ENCODE assay signal across 19 mouse cellular contexts in genomic region chr11:56753699-56754098, GRCm38 (mm10).
DNase-seq lines count a peak whose midpoint lies in the region; ATAC-seq and TF ChIP-seq lines count a peak whose summit lies in the region.
"Had no signal": no experiment of that assay in that cellular context is flagged by ENCODE, and none has a peak within 500 bp of the region (broad histone marks: within the 10 kb centered on the region; RNA-seq: fewer than 3 reads in every experiment).

No protein-coding gene starts in this region.

- no peak for TF ChIP-seq CTCF in left cerebral cortex, adult 2 months (IDR thresholded peaks at IDR 0.05)

- peak; percentile 64; the same call in 1 of the 2 replicates for ATAC-seq in forebrain, embryonic 15.5 days (replicated peaks)
- ATAC-seq in forebrain, embryonic 12.5 days (ENCODE audit: low FRiP score): no peak
- ATAC-seq: intestine, embryonic 16.5 days; Patski had no signal

- H3K27me3 ChIP-seq in forebrain, embryonic 15.5 days: no peaks in the 10 kb centered on the region
- no peaks in the 10 kb centered on the region for H3K27me3 ChIP-seq in forebrain, embryonic 12.5 days
- H3K27me3 ChIP-seq: embryonic facial prominence, embryonic 15.5 days; neural tube, embryonic 15.5 days; Patski had no signal

- intact Hi-C loops in left cerebral cortex, postnatal 14 days (cut with DNase I): no loop called here
- intact Hi-C loops in left cerebral cortex, adult 2 months (cut with DNase I): no loop called here

- 27% methylated on average over 3 of the region's 3 CpGs for WGBS in forebrain, embryonic 15.5 days
- 63% methylated on average over 3 of the region's 3 CpGs for WGBS in forebrain, embryonic 12.5 days

- no peaks in the 10 kb centered on the region for H3K36me3 ChIP-seq in forebrain, embryonic 15.5 days
- no peaks in the 10 kb centered on the region for H3K36me3 ChIP-seq in forebrain, embryonic 12.5 days (replicated peaks)
- H3K36me3 ChIP-seq: embryonic facial prominence, embryonic 15.5 days; neural tube, embryonic 15.5 days had no signal

- H3K4me2 ChIP-seq in forebrain, embryonic 15.5 days (replicated peaks): no peak overlapping the region
- H3K4me2 ChIP-seq in forebrain, embryonic 12.5 days: no peak overlapping the region
- H3K4me2 ChIP-seq: embryonic facial prominence, embryonic 15.5 days; heart, embryonic 11.5 days; neural tube, embryonic 15.5 days had no signal

- no peak overlapping the region for H3K4me3 ChIP-seq in forebrain, embryonic 15.5 days
- no peak overlapping the region for H3K4me3 ChIP-seq in forebrain, embryonic 12.5 days (replicated peaks)
- no peak overlapping the region for H3K4me3 ChIP-seq in left cerebral cortex, adult 2 months
- H3K4me3 ChIP-seq: embryonic facial prominence, embryonic 15.5 days; neural tube, embryonic 15.5 days had no signal

- H3K4me1 ChIP-seq in forebrain, embryonic 15.5 days: peaks cover 14% of the 10 kb centered on the region
- peaks cover 18% of the 10 kb centered on the region for H3K4me1 ChIP-seq in forebrain, embryonic 12.5 days

- DNase-seq in left cerebral cortex, postnatal 14 days (ENCODE audit: low spot score in 2 of 2): peak; percentile 17 to 32
- DNase-seq in left cerebral cortex, adult 2 months (ENCODE audit: extremely low spot score in 1 of 2, low spot score in 2 of 2): no peak
- DNase-seq in brain, adult 2 months (ENCODE audit: low read depth, low spot score): peak; percentile 67
- DNase-seq in layer of hippocampus, adult 8-10 months (ENCODE audit: low spot score in 2 of 2): peak; percentile 20 to 24
- no peak for DNase-seq in urinary bladder, adult 18-20 months (ENCODE audit: low spot score in 2 of 2)
- DNase-seq in thymus, postnatal 14 days: no peak
- DNase-seq: cerebellum, adult 18-20 months; gastrocnemius, postnatal 36 days; lung, adult 2 months; retina, postnatal 1 day; thymus, postnatal 4 days had no signal

- no peaks in the 10 kb centered on the region for H3K9me3 ChIP-seq in forebrain, embryonic 15.5 days
- H3K9me3 ChIP-seq in forebrain, embryonic 12.5 days: no peaks in the 10 kb centered on the region
- H3K9me3 ChIP-seq: embryonic facial prominence, embryonic 15.5 days; neural tube, embryonic 15.5 days had no signal

- H3K27ac ChIP-seq in forebrain, embryonic 15.5 days (replicated peaks): peak overlapping the region; percentile 72
- H3K27ac ChIP-seq in forebrain, embryonic 12.5 days: no peak overlapping the region
- no peak overlapping the region for H3K27ac ChIP-seq in left cerebral cortex, adult 2 months
- H3K27ac ChIP-seq: embryonic facial prominence, embryonic 15.5 days; kidney, postnatal 0 days; neural tube, embryonic 15.5 days had no signal

- H3K9ac ChIP-seq in forebrain, embryonic 15.5 days (replicated peaks): no peak overlapping the region
- H3K9ac ChIP-seq in forebrain, embryonic 12.5 days: no peak overlapping the region
- H3K9ac ChIP-seq: embryonic facial prominence, embryonic 15.5 days; neural tube, embryonic 15.5 days had no signal

Comparison
In these comparisons a context has a peak if more than half of its experiments do, and no peak if none do; other contexts are left out.
1. DNase-seq: peak in left cerebral cortex, postnatal 14 days (2 of 2), brain, adult 2 months (single experiment) and layer of hippocampus, adult 8-10 months (2 of 2); none in left cerebral cortex, adult 2 months (0 of 2), urinary bladder, adult 18-20 months (0 of 2) and thymus, postnatal 14 days (single experiment).